Mouse (Mus musculus) forebrain, embryonic 10.5 days (tissue): ENCODE results near the gene Med12l. TPM values are rescaled to one million over a fixed set of nuclear protein-coding genes. Genes with fewer than 3 reads are reported as not detected.

Experiments used
- DNase-seq: peaks from one replicate; pipeline ENCODE4 v3.0.0-alpha.2; 2017; ENCODE audit warnings: low spot score; ENCODE audit errors: extremely low spot score
- H3K27ac ChIP-seq: fragments of 300-500 bp; sonication (generic); 2 replicates; pipeline ENCODE4 v1.5.1; 2016; ENCODE audit warnings: mild to moderate bottlenecking
- H3K27me3 ChIP-seq: fragments of 300-500 bp; sonication (generic); 2 replicates; pipeline ENCODE4 v1.6.1; 2016; ENCODE audit warnings: mild to moderate bottlenecking; ENCODE audit not compliant: poor library complexity, severe bottlenecking
- H3K36me3 ChIP-seq: fragments of 300-500 bp; sonication (generic); replicated peaks from 2 replicates; pipeline ENCODE4 v1.6.1; 2016; ENCODE audit warnings: mild to moderate bottlenecking, moderate library complexity
- H3K4me1 ChIP-seq: fragments of 300-500 bp; sonication (generic); 2 replicates; pipeline ENCODE4 v1.6.1; 2016
- H3K4me3 ChIP-seq: fragments of 300-500 bp; sonication (generic); 2 replicates; pipeline ENCODE4 v1.5.1; 2016; ENCODE audit warnings: mild to moderate bottlenecking, moderate library complexity
- H3K9me3 ChIP-seq: fragments of 300-500 bp; sonication (generic); 2 replicates; pipeline ENCODE4 v1.6.1; 2016; ENCODE audit warnings: mild to moderate bottlenecking, moderate library complexity
- WGBS: fragments of 180-500 bp; shearing (Covaris S2); methylation state at CpG from one replicate; pipeline ENCODE4 v1.1.7; 2016; 5-methylcytosine and 5-hydroxymethylcytosine counted together
- polyA plus RNA-seq: library from polyadenylated mRNA; unstranded; fragments of >200 nt; fragmentation: Nextera tagmentation; extraction: Ambion mirVana; gene quantifications from 2 replicates; pipeline ENCODE4 v1.2.1, GENCODE M21; 2016

Med12l gene
- polyA plus RNA-seq, 1 experiment from 2014 or later = 3.1 TPM

DNA sequence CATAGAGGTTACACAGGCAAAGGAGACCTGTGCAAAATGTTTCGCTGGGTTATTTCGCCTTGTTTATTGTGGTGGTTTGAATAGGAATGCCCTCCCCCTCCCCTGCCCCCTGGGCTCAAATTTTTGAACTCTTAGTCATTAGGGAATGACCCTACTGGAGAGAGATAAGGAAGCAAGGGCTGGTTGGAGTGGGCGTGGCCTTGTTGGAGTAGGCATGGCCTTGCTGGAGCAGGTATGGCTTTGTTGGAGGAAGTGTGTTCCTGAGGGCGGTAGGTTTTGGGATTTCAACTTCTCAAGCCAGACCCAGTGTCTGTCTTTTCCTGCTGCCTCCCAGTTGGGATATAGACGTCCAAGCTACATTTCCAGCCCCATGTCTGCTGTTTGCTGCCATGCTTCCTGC lies 1.9 kb upstream of the Med12l start:
- peaks cover 30% of the 10 kb centered on the region for H3K4me1 ChIP-seq
- 73% methylated on average over 5 of the region's 5 CpGs for WGBS
- no peak for DNase-seq
- peaks cover 40% of the 10 kb centered on the region for H3K27me3 ChIP-seq
- no peak overlapping the region for H3K4me3 ChIP-seq
- H3K9me3 ChIP-seq = no peaks in the 10 kb centered on the region
- no peaks in the 10 kb centered on the region for H3K36me3 ChIP-seq
- H3K27ac ChIP-seq = no peak overlapping the region

DNA sequence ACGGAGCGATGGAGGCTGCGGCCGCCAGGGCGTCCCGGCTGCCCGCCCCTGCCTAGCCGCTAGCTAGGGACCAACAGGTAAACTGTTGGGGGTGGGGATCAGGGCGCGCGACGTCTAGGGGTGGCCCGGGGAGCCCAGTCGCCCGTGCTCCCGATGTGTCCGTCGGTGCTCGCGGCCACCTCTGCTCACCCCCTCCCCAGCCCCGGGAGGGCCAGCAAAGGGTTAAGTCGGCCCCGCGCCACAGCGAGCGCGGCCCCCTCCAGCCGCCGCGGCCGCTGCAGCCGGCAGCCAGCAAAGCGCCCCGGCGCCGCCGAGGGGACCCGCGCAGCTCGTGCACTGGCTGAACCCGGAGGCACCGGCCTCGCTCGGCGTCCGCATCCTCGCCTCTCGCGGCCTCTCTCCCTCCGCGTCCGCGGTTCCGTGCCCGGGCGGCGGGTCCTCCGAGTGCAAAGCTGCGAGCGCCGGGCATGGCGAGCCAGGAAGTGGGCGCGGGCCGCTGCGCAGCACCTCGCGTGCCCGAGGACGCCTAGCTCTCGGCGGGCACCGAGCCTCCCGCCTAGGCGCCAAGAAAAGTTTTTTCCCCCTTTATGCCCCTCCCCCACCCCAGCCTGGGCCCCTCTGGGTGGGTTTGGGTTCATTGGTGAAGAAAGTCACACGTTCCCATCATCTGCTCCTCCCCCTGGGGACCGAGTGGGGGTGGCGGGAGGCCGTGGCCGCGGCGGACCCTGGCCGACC lies 538 bp downstream of the Med12l start:
- DNase-seq = peak; percentile 71

DNA sequence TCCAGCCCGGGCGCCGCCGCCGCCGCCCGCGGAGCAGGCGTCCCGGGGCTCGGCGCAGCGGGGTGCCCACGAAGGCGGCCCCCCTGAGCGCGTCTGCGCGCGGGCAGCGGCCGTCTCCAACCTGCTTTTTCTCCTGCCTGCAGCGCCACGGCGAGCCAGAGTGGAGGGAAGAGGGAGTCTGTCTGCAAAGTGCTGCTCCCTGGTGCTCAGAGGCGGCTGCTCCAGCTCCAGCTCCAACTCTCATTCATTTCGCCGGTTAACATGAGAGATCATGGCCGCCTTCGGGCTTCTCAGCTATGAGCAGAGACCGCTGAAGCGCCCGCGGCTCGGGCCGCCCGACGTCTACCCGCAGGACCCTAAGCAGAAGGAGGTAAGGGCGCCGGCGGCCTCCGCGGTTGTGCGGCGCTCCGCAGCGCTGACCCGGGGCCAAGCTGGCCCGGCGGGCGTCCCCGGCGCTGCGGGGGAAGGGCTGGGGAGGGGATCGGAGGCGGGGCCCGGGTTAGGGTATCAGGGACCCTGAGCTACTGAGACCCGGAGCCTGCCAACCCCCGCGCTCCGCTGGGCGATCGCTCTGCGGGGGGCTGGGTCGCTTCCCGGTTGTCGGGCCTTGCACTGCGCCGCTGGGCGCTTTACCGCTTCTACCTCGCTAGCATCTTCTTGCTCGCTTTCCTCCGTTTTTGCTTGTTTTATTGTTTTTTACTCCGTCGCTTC lies 1.3 kb downstream of the Med12l start:
- under 1% methylated on average over 77 of the region's 77 CpGs for WGBS
- Histone ChIP-seq H3K36me3 (no peaks in the 10 kb centered on the region), H3K4me1 (peaks cover 30% of the 10 kb centered on the region), H3K9me3 (no peaks in the 10 kb centered on the region), H3K27me3 (peaks cover 53% of the 10 kb centered on the region), H3K4me3 (peak overlapping the region; percentile 77), H3K27ac (peak overlapping the region; percentile 95)
- peak; percentile 80 for DNase-seq

More for the DNA sequence above, 538 bp downstream of the Med12l start:
- peaks cover 30% of the 10 kb centered on the region for H3K4me1 ChIP-seq
- no peaks in the 10 kb centered on the region for H3K9me3 ChIP-seq
- peak overlapping the region; percentile 95 for H3K27ac ChIP-seq
- H3K4me3 ChIP-seq = peak overlapping the region; percentile 77
- H3K27me3 ChIP-seq = peaks cover 53% of the 10 kb centered on the region
- under 1% methylated on average over 69 of the region's 83 CpGs for WGBS
- no peaks in the 10 kb centered on the region for H3K36me3 ChIP-seq

DNA sequence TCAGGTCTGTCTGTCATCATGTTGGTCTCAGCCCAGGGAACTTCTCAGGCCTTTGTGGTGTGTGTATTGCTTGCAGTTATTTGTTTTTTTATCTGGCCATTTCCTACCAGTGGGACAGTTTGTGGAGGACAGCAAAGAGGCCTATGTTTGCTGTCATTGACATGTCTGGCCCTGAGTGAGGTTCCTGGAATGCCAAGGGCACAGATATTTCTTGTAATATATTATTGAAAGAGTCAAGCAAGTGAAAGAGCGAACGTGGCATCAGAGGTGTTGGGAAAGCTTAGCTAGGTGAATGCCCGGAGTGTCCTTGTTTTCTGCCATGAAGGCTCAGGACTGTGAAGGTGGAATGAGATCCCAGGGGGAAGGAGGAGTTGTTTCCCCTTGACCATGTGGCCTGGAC lies 4.7 kb downstream of the Med12l start:
- DNase-seq = no peak
- no peak overlapping the region for H3K27ac ChIP-seq
- H3K27me3 ChIP-seq = peaks cover 34% of the 10 kb centered on the region
- no peaks in the 10 kb centered on the region for H3K9me3 ChIP-seq
- WGBS = 92% methylated on average over 3 of the region's 3 CpGs
- no peak overlapping the region for H3K4me3 ChIP-seq
- H3K36me3 ChIP-seq = no peaks in the 10 kb centered on the region
- H3K4me1 ChIP-seq = peaks cover 23% of the 10 kb centered on the region

DNA sequence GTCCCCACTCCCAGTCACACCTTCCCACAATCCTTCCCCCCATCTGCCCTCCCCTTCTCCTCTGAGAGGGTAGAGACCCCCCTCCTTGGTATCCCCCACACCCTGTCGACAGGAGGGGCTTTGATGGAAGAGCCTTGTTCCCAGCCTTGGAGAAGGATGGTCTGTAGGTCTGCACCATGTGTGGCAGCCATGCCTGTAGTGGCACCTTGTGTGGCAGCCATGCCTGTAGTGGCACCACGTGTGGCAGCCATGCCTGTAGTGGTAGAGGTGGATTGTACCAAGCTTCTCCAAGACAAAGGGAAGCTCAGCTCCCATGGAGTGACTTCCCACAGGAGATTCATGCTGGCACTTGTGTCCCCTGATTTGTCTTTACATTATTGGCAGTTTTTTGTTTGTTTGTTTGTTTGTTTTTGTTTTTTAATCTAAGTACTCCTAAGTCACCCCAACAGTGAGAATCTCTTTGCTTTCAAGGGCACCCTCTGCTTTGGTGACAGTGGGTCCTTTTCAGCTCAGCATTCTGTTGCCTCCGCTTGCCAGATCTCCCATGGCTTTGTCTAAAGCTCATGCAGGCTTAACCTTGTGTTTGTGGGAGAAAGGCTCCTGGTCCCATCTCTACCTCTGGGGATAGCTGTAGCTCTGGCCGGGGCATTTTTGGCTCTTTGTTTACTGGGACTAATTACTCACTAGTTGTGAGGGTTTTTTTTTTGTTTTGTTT lies 10.2 kb downstream of the Med12l start:
- no peak for DNase-seq
- Histone ChIP-seq H3K27ac (no peak overlapping the region), H3K36me3 (no peaks in the 10 kb centered on the region), H3K4me1 (peaks cover under 1% of the 10 kb centered on the region; the same call in 1 of the 2 replicates), H3K4me3 (no peak overlapping the region), H3K9me3 (no peaks in the 10 kb centered on the region), H3K27me3 (no peaks in the 10 kb centered on the region)
- 71% methylated on average over 4 of the region's 4 CpGs for WGBS

DNA sequence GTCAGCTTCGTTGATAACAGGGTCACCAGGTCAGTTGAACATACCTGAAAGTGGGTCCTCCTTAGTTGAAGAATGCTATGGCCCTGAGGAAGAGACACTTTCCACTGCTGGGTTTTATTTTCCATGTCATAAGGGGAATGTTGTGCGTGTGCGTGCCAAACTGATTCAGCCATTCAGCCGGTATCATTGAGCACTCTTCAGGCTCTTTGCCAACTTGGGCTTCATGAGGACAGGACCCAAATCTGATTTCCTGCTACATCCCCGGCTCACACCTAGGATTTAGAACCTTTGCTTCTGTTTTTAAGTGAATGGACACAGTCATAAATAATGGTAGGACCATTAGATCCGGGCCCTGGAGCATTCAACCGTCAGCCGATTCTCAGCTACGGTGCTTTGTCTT lies 10.9 kb downstream of the Med12l start:
- Histone ChIP-seq H3K4me1 (peaks cover 7% of the 10 kb centered on the region), H3K9me3 (no peaks in the 10 kb centered on the region), H3K27me3 (no peaks in the 10 kb centered on the region), H3K4me3 (no peak overlapping the region), H3K27ac (no peak overlapping the region), H3K36me3 (no peaks in the 10 kb centered on the region)
- DNase-seq = no peak
- 93% methylated on average over 9 of the region's 9 CpGs for WGBS

DNA sequence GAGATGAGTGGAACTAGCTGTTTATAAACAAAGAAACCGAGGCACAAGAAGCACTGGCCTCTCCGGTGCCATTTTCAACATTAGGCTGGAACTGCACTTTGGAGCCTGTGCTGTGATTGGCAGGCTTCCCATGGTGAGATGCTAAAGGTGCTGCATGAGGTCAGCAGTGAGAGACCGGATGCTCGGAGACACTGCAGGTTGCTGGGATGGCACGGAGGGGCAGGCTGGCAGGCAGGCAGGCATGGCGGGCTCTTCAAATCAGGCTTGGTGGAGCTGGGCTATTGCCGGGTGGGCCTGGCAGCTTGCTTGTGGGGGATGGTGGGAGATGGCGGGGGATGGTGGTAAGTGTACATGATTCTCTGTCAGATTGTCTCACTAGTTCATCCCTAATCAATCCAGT lies 15.6 kb downstream of the Med12l start:
- Histone ChIP-seq H3K27me3 (no peaks in the 10 kb centered on the region), H3K4me3 (no peak overlapping the region), H3K9me3 (no peaks in the 10 kb centered on the region), H3K4me1 (peaks cover 29% of the 10 kb centered on the region), H3K36me3 (no peaks in the 10 kb centered on the region), H3K27ac (0 out of 2 replicates have a peak overlapping the region, but pooled peaks have one; percentile 32)
- DNase-seq = no peak
- WGBS = 79% methylated on average over 8 of the region's 8 CpGs

DNA sequence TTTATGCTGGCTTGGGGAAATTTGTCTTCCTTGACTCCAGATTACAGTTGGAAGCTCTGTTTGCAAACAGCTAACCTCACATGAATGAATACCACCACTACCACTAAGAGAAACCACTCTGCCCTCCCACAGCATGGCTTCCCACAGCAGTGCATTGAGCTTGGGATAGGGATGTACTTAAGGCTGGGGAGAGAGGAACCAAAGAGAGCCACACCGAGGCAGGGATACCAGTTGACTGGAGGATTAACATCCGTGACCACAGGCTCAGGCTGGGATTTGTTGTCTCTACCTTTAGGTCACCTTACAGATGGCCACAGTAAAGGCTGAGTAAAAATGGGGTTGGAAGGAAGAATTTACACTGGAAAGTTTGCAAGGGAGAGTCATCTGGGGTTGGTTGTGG lies 16.6 kb downstream of the Med12l start:
- Histone ChIP-seq H3K27ac (no peak overlapping the region), H3K27me3 (no peaks in the 10 kb centered on the region), H3K4me1 (peaks cover 33% of the 10 kb centered on the region), H3K9me3 (no peaks in the 10 kb centered on the region), H3K4me3 (no peak overlapping the region), H3K36me3 (no peaks in the 10 kb centered on the region)
- DNase-seq = no peak
- WGBS = 70% methylated on average over 2 of the region's 2 CpGs

DNA sequence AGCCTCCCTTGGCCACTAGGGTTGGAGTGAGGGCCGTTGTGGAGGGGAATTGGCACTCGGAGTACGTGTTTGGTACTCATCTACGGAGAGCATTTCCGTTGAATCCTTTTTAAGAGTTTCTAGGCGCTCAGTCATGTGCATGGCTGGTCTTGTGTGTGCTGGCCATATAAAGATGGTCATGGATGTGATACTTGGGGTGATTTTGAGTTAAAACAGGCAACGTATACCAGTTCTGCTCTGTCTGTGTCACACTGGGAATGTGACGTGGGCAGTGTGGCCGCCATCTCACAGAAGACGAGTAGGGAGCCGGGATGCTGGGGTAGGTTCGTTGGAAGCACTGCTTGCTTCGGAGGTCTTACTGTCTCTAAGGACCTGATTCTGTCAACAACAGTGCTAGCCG lies 17.3 kb downstream of the Med12l start:
- H3K9me3 ChIP-seq = no peaks in the 10 kb centered on the region
- WGBS = 93% methylated on average over 14 of the region's 14 CpGs
- no peaks in the 10 kb centered on the region for H3K36me3 ChIP-seq
- no peaks in the 10 kb centered on the region for H3K27me3 ChIP-seq
- H3K27ac ChIP-seq = no peak overlapping the region
- H3K4me3 ChIP-seq = no peak overlapping the region
- no peak for DNase-seq
- peaks cover 33% of the 10 kb centered on the region for H3K4me1 ChIP-seq

DNA sequence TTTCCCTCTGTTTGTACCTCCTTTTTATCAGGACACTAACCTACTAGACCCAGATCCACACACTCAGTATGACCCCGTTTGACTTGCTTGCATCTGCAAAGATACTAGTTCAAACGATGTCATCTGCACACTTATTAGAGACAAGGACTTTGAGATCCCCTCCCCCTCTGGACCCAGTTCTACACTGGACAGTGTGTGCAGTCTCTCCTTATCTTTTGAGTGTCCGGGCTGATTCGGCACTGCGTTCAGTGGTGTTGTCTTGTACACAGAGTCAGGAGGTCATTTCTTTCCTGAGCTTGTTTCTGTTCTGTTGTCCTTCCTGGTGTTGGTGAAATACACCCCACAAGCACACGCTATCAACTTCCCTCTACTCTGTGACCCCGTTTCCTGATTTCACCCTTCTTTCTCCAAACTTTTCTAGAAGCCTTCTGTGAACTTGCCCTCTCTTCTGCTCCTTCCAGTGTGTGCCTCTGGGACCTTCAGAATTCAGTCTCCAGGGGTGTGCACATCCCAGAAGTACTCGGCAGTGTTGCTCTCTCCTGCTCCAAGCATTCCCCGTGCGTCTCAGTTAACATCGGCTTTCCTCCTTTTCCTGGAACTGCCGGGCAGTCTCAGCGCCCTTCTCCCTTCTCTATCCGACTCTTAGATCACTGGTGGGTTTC lies 19.0 kb downstream of the Med12l start:
- DNase-seq = no peak
- Histone ChIP-seq H3K4me1 (peaks cover 33% of the 10 kb centered on the region), H3K27me3 (no peaks in the 10 kb centered on the region)

DNA sequence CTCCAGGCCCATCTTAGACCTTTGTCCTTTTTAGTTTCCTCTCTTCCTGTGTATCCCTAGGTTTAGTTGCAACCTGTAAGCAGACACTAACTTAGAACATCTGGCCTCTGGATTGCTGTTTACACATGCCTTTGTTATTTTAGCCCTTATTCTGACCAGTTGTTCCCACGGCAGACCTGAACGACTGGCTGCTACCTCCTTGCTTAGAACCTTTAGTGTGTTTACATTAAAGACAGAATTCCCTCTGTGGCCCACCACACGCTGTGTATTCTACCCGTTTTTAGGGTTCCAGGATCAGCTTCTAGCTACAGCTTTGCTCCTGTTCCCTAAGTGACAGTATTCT lies 19.5 kb downstream of the Med12l start:
- Histone ChIP-seq H3K4me1 (peaks cover 33% of the 10 kb centered on the region), H3K9me3 (no peaks in the 10 kb centered on the region), H3K27ac (0 out of 2 replicates have a peak overlapping the region, but pooled peaks have one; percentile 1), H3K4me3 (no peak overlapping the region), H3K27me3 (no peaks in the 10 kb centered on the region), H3K36me3 (no peaks in the 10 kb centered on the region)
- WGBS = 70% methylated on average over 4 of the region's 4 CpGs
- DNase-seq = no peak

More for the DNA sequence above, 19.0 kb downstream of the Med12l start:
- Histone ChIP-seq H3K27ac (0 out of 2 replicates have a peak overlapping the region, but pooled peaks have one; percentile 1), H3K4me3 (no peak overlapping the region), H3K36me3 (no peaks in the 10 kb centered on the region), H3K9me3 (no peaks in the 10 kb centered on the region)
- WGBS = 72% methylated on average over 14 of the region's 14 CpGs

DNA sequence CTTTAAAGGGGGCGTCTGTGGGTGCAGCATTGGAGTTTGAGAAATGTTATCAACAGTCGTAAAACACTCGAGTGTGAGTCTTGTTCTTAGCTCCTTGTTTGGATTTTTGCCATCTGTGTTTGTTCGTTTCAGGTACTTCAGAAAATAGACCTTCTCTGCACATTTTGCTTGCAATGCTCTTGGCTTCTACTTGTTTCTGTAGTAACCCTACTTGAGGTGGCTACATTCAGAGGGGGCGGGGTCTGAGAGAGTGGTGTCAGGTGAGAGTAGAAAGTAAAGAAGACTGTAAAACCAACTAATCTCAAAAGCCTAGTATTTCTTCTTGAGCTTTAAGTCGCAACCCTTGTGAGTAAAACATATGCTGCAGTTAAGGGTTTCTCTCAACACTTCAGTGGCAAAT lies 23.1 kb downstream of the Med12l start:
- no peaks in the 10 kb centered on the region for H3K9me3 ChIP-seq
- H3K4me1 ChIP-seq = peaks cover 21% of the 10 kb centered on the region; the same call in 1 of the 2 replicates
- no peak overlapping the region for H3K4me3 ChIP-seq
- H3K36me3 ChIP-seq = no peaks in the 10 kb centered on the region
- H3K27me3 ChIP-seq = no peaks in the 10 kb centered on the region
- 90% methylated on average over 6 of the region's 6 CpGs for WGBS
- no peak for DNase-seq
- H3K27ac ChIP-seq = no peak overlapping the region
